Mouse (Mus musculus) hematopoietic stem cell, adult 5-6 weeks (primary cell): Measurements from ENCODE around the gene Tuft1. TPM values are rescaled to one million over a fixed set of nuclear protein-coding genes. Genes with fewer than 3 reads are reported as not detected.
A peak's percentile ranks its signal among the peaks of the same experiment; 100 is the strongest.
"Not testable (repeated sequence)": the region's sequence is repeated elsewhere in the genome, so short reads cannot be mapped to it uniquely, and the experiment has no call there.

Experiments
- ATAC-seq, 2 experiments: fragments of 125-278 bp in 1 of 2; replicated peaks in 1 of 2; 2 replicates each; pipeline ENCODE4 v1.8.0; 2016 to 2017; ENCODE audit warnings: inconsistent platforms in 2 of 2, mild to moderate bottlenecking in 2 of 2, moderate number of reproducible peaks in 2 of 2, low read depth in 1 of 2, moderate TSS enrichment in 1 of 2; ENCODE audit not compliant: low FRiP score in 2 of 2, poor library complexity in 2 of 2, severe bottlenecking in 2 of 2, insufficient read depth in 1 of 2, low TSS enrichment in 1 of 2
- total RNA-seq: library from RNA; stranded (forward); fragments of 172-1452, 232-1000 nt; gene quantifications from 2 replicates; pipeline ENCODE4 v1.2.3, GENCODE M21; 2017

The Tuft1 gene
- total RNA-seq, 1 experiment from 2014 or later = 17.6 TPM

DNA sequence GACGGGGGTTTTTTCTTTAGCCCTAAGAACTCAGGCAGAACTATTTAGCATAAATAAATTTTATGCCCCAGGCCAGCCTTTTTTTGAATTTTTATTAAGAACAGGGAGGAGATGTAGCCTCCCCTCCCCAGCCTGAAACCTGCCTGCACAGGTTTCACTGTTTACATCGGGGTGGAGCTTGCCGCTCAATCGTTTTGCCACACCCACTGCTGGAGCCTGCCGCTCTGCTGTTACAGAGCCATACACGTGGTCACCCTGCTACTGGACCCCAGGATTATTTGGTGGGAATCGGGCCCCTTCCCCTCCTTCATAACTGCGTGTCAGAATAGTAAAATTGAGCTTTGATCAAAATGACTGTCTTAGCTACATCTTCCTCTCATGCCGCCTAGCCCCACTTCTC lies 16.4 kb upstream of the Tuft1 start:
- not testable (repeated sequence) for ATAC-seq

DNA sequence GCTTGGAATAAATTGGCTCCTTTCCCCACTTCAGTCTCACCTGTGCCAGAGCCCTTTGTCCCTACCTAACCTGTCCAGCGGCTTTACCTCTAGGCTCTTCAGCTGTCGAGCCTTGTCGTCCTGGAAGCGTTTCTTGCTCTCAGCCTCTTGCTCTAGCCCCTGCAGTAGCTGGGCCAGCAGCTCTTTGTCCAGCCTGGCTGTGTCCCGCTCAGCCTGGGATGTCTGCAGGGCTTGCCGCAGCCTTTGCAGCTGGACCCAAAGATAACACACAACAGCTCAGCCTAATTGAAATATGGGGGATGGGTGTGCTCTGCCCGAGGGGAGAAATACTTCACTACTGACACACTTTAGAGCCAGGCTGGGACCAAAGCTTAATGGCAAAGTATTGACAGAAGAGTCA lies 7.2 kb upstream of the Tuft1 start:
- ATAC-seq = not testable (repeated sequence)

- not testable (repeated sequence) for ATAC-seq
Measured at GRCm38 (mm10) chr3:94665060-94665802, 6.6 kb upstream of the Tuft1 start.

DNA sequence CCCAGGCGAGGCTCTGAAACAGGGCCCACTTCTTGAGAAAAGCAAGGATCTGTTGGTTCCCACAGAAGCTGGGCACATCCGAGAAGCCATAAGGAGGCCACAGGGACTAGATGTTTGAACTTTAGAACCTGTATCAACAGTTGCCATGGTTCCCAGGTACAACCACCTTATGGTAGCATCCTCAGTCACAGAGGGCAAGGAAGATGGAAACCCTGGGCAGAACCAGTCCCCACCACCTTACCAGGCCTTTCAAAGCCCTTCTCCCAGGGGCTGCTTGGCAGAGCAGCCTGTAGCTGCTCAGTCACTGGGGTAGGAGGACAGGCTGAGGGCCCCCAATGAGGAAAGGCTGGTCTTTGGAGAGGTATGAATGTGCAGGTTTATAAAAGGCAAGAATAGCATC lies 2.2 kb upstream of the Tuft1 start:
- ATAC-seq = not testable (repeated sequence)

DNA sequence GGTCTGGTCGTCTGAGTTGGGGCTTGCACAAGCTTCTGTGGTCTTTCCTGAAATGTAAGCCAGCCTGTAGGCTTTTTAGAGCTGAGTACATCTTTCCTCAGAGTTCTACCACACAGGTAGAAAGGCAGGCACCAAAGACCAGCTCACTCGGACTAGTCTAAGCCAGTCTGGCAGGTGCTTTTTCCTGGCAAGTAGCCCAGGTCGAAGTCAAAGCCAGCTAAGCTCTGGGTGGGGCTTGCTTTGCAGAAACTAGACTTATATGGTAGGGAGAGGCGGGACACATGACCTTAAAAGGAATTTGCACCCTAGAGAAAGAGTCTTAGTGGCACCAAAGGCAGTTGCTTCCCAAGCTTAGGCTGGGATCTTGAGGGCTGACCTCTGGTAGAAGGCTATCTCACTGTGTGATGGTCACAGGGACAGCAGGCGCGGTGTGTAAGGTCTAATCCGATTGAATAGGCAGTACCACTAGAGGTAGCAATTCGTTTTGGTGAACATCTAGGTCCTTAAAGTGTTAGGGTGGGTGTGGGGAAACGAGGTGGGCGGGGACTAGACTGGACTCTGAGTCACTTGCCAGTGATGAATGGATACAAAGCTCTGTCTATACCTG lies 573 bp upstream of the Tuft1 start:
- ATAC-seq = peak; percentile 41 to 51

GRCm38 (mm10) chr3:94657852-94658739 lies 576 bp downstream of the Tuft1 start:
- peak; percentile 12 to 27; a peak in 3 of 4 replicates for ATAC-seq

DNA sequence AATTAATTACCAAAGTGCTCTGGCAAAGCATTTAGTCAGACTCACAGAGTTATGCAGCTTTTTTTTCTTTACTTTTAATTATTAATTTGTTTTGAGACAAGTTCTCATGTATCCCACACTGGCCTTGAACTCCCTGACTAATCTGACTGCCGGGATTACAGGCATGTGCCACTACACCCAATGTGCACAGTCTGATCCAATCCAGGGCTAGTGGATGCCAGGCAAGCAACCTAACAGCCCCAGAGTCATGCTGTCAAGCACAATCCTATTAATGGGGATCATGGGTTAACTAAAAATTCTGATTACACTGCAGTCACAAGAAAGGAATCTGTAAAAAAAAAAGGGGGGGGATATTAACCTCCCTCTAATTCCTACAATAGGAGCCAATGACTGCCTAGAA lies 4.7 kb downstream of the Tuft1 start:
- ATAC-seq = not testable (repeated sequence)

DNA sequence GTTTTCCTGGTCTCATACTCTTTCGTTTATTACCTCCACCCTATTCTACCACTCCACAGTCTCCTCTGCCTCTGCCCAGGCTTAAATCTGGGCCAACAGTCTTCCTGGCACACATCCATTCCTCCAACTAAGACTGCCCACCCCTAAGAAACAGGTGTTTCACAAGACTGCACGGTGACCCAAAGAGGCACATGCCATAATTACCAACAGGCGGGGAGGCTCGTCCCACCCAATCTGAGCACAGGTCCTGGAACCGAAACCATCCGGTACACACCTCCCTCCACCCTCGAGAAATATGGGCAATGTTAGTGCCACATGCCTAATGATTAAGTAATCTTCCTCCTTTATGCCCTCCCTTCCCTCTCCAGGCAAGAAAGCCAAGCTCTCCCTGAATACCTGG lies 8.3 kb downstream of the Tuft1 start:
- ATAC-seq = no peak

DNA sequence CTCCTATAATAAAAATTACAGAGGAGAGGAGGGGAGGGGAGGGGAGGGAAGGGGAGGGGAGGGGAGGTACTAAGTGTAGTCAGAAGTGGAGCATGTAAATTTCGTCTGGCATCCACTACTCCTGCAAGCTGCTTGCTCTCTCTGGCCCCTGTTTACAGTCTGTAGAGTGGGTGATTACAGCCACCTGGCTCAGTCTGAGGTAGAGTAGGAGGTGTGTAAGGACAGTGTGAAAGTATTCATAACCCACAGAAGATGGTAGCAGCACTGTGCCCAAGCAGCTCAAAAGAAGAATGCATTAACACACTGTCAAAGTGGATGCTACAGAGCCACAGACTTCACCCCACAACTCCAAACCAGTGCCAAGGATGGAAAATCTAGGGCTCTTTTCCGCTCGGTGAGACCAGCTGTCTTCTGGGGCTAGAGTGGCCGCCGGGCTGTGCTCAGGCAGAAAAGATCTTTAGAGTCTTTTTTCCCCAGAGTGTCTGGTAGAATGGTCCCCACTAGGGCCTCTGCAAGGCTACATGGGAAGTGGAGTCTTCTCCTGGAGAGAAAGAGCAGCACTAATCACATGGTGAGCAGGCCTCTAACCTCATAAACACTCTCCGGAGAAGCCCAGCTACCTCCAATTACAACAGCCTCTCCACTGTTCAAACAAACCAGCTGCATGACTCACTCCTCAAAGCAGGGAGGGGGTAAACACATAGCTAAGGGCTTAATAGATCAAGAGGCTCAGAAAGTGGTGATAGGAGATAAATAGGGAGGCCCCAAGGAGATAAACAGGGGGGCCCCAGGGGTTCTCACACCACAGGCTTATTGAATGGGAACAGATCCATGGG lies 9.7 kb downstream of the Tuft1 start:
- ATAC-seq = no peak; a peak in 1 of 4 replicates

- not testable (repeated sequence) for ATAC-seq
Measured at GRCm38 (mm10) chr3:94642495-94643162, 16.0 kb downstream of the Tuft1 start, which contains the start of gene Gm10972. Gene Gm10972, plus strand, starts transcription at chr3:94643112.

DNA sequence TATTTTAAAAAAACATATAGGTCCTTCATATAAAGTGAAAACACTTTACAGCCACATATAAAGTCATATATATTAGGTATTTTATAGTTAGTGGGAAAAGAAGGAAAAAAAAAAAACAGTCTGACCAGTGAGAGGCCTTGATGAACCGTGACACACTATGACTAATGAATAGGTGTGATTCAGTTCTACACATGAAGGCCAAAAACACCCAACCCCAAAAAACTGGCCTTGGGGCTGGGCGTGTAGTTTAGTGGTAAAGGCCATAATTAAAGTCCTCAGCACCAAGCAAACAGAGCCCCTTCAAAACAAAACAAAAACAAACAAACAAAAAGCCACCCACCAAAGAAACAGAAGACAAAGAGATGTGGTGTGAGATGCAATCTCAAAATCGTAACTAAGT lies 28.8 kb downstream of the Tuft1 start:
- ATAC-seq = no peak

DNA sequence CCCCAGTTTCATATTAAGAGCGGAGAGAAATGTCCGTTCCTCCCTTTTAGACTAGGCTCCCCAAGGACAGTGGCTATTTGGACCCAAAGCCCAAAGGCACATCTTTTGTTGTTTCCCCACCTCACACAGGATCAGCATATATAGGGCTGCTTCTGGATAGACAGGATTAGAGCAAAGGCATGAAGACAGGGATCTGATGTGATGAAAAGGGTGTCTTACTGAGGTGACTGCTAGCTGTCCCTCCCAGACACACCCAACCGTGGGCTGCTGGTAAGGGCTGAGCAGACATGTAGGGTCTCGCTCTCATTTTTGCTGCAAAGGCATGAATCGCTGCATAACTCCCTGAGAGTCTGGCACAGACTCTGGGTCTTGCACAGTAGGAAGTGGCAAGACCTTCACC lies 30.0 kb downstream of the Tuft1 start:
- ATAC-seq = no peak

- ATAC-seq = no peak
Measured at GRCm38 (mm10) chr3:94624281-94624680, 34.4 kb downstream of the Tuft1 start.

- ATAC-seq = no peak
Measured at GRCm38 (mm10) chr3:94622550-94622949, 36.1 kb downstream of the Tuft1 start.

GRCm38 (mm10) chr3:94621740-94622507 lies 36.7 kb downstream of the Tuft1 start:
- ATAC-seq = no peak

DNA sequence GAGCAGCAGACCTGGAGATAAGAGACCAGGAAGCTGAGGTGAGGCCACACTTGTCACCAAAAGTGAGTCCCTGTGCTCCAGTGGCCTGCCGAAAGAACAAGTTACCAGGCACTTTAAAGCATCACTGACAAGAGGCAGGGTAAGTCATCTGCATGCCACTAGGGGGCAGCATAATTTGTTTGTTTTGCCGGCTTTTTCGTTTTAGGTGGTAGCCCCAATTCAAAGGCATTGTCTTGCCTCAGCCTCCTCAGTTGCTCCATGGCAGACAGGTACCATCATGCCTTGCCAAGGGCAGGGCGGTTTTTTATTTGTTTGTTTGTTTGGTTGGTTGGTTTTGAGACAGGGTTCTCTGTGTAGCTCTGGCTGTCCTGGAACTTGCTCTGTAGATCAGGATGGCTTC lies 42.0 kb downstream of the Tuft1 start:
- peak; percentile 45 to 53; a peak in 3 of 4 replicates for ATAC-seq
